Mouse (Mus musculus): ENCODE data around the gene Snrpa1.

GRCm38 (mm10) chr7:66113561-66113960 is 54.8 kb downstream of the Snrpa1 start:
- no peak for TF ChIP-seq CTCF (IDR thresholded peaks at IDR 0.05; ENCODE audit: low read depth, low read length)
- TF ChIP-seq POLR2A (IDR thresholded peaks at IDR 0.05; ENCODE audit: borderline replicate concordance, low read depth, low read length), result no peak

Measured in bone marrow macrophage, adult 2 months (primary cell).